Mouse (Mus musculus) limb, embryonic 14.5 days (tissue): Measurements from ENCODE around the gene Nsmce1. TPM values are rescaled to one million over a fixed set of nuclear protein-coding genes. Genes with fewer than 3 reads are reported as not detected.

Experiments
- ATAC-seq: fragments of 200-750 bp; cut with Nextera tagmentation; 2 replicates; pipeline ENCODE4 v1.8.0; 2017; ENCODE audit warnings: low read depth, moderate number of reproducible peaks, moderate TSS enrichment; ENCODE audit not compliant: low FRiP score
- DNase-seq: peaks from one replicate; pipeline ENCODE4 v3.0.0-alpha.2; 2015; ENCODE audit warnings: low spot score
- H3K27ac ChIP-seq: fragments of 300-500 bp; sonication (generic); replicated peaks from 2 replicates; pipeline ENCODE4 v1.5.1; 2014; ENCODE audit warnings: low read depth, mild to moderate bottlenecking, low read length, moderate library complexity, mixed read lengths
- H3K27me3 ChIP-seq: fragments of 300-500 bp; sonication (generic); 2 replicates; pipeline ENCODE4 v1.6.1; 2014; ENCODE audit warnings: low read length, mixed read lengths; ENCODE audit not compliant: control insufficient read depth, insufficient read depth
- H3K36me3 ChIP-seq: fragments of 300-500 bp; sonication (generic); 2 replicates; pipeline ENCODE4 v1.6.1; 2014; ENCODE audit warnings: mild to moderate bottlenecking, low read length, moderate library complexity, mixed read lengths; ENCODE audit not compliant: control insufficient read depth, insufficient read depth
- H3K4me1 ChIP-seq: fragments of 300-500 bp; sonication (generic); 2 replicates; pipeline ENCODE4 v1.6.1; 2014; ENCODE audit warnings: antibody characterized with exemption, low read length, mixed read lengths; ENCODE audit not compliant: control insufficient read depth, insufficient read depth
- H3K4me2 ChIP-seq: fragments of 300-500 bp; sonication (generic); replicated peaks from 2 replicates; pipeline ENCODE4 v1.6.1; 2014; ENCODE audit warnings: low read depth, mild to moderate bottlenecking, low read length, moderate library complexity; ENCODE audit not compliant: severe bottlenecking
- H3K4me3 ChIP-seq: fragments of 300-500 bp; sonication (generic); replicated peaks from 2 replicates; pipeline ENCODE4 v1.5.1; 2014; ENCODE audit warnings: low read length
- H3K9ac ChIP-seq: fragments of 300-500 bp; sonication (generic); 2 replicates; pipeline ENCODE4 v1.6.1; 2014; ENCODE audit warnings: mild to moderate bottlenecking, low read depth, low read length, moderate library complexity; ENCODE audit not compliant: severe bottlenecking
- H3K9me3 ChIP-seq: fragments of 300-500 bp; sonication (generic); 2 replicates; pipeline ENCODE4 v1.6.1; 2016; ENCODE audit warnings: low read length; ENCODE audit not compliant: control insufficient read depth
- POLR2A ChIP-seq: fragments of 200-500 bp; IDR thresholded peaks from 2 replicates; pipeline ENCODE4 v1.8.0; 2012; ENCODE audit warnings: inconsistent platforms, mild to moderate bottlenecking, moderate library complexity, borderline replicate concordance; ENCODE audit not compliant: insufficient read depth, insufficient read length; ENCODE audit errors: extremely low read depth
- whole genome bisulfite sequencing: fragments of 180-500 bp; shearing (Covaris S2); extraction: QIAGEN DNeasy Blood & Tissue Kit; methylation state at CpG from one replicate; pipeline ENCODE4 v1.1.7; 2014; 5-methylcytosine and 5-hydroxymethylcytosine counted together
- polyA plus RNA-seq, 2 experiments: library from polyadenylated mRNA; depleted of rRNA in 1 of 2; stranded (reverse) in 1 of 2; unstranded in 1 of 2; fragments of >200 nt; fragmentation: Nextera tagmentation in 1 of 2; extraction: Ambion mirVana in 1 of 2; gene quantifications; 2 replicates each; pipeline versions ENCODE4 v1.2.1 to v1.2.3; 2012 to 2014

The Nsmce1 gene
- polyA plus RNA-seq, 2 experiments: 67.2 to 121 TPM

GRCm38 (mm10) chr7:125474535-125474934 lies 16.9 kb downstream of the Nsmce1 start:
- DNase-seq (no peak), ATAC-seq (no peak)
- Histone ChIP-seq H3K36me3 (peaks cover 32% of the 10 kb centered on the region), H3K4me1 (peaks cover 11% of the 10 kb centered on the region), H3K4me3 (no peak overlapping the region), H3K4me2 (no peak overlapping the region), H3K9ac (no peak overlapping the region), H3K9me3 (no peaks in the 10 kb centered on the region), H3K27me3 (no peaks in the 10 kb centered on the region), H3K27ac (no peak overlapping the region)
- 64% methylated on average over 4 of the region's 4 CpGs for WGBS
- TF ChIP-seq POLR2A: no peak

DNA sequence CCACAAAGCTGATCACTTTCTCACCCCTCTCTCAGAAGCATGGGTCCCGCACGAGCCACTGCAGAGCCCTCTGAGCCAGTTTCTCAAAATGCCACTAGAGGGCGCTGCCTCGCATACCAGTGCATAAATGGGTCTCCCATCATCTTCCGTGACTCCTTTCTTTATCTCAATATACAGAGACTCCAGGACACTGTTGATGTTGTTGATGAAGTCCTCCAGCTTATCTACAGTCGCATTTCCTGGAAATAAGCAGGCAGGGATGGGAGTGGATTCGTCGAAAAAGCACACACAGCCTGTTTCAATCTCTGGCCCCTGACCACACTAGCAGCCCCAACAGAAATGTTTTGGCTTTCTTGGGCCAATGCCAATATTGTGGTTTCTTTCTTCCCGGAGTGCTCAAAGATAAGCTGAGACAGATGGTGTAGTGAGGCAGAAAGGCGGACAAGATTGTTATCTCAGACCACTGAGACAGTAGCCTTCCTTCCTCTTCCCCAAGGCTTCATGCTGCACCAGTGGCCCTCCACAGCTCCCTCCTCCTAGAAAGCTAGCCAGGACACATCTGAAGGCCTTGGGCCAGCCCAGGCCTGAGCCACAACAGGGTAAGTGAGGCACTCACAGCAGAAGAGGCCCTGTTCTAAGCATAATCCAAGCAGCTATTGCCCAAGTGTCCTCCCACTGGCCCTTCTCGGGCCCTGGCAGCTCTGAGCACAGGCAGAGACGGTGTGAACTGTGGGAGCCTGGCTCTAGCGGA lies 19.2 kb downstream of the Nsmce1 start:
- Histone ChIP-seq H3K9ac (0 out of 2 replicates have a peak overlapping the region, but pooled peaks have one; percentile 28), H3K9me3 (no peaks in the 10 kb centered on the region), H3K27me3 (no peaks in the 10 kb centered on the region), H3K4me3 (no peak overlapping the region), H3K27ac (peak overlapping the region; percentile 61), H3K4me2 (no peak overlapping the region; the same call in 1 of the 2 replicates), H3K36me3 (peaks cover 37% of the 10 kb centered on the region), H3K4me1 (peaks cover 11% of the 10 kb centered on the region)
- 29% methylated on average over 13 of the region's 13 CpGs for whole genome bisulfite sequencing
- ATAC-seq: peak; percentile 67
- DNase-seq: peak; percentile 87
- no peak for TF ChIP-seq POLR2A

GRCm38 (mm10) chr7:125470901-125471300 lies 20.5 kb downstream of the Nsmce1 start:
- ATAC-seq (no peak), DNase-seq (no peak)
- Histone ChIP-seq H3K4me2 (no peak overlapping the region), H3K27ac (no peak overlapping the region), H3K9ac (no peak overlapping the region), H3K9me3 (no peaks in the 10 kb centered on the region), H3K4me1 (peaks cover 8% of the 10 kb centered on the region), H3K27me3 (no peaks in the 10 kb centered on the region), H3K4me3 (no peak overlapping the region), H3K36me3 (peaks cover 49% of the 10 kb centered on the region)
- 92% methylated on average over 4 of the region's 4 CpGs for WGBS
- TF ChIP-seq POLR2A: no peak

DNA sequence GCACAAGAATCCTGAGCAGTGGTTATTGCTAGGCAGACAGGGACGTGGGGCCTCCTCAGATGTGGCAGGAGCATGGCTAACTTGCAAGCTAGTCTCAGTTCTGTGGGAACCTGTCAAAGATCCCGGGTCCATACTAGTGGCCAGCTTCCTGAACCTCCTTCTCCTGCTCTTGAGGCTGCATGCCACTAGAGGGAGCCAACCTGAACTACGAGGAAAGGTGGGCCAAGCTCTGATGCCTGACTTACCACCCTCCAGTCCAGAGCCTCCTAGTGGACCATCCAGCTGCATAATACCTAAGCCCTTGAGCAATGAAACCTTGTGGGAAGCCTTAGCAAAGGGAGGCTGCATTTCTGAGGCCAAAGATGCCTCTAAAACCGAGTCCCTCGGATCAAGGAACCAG lies 21.5 kb downstream of the Nsmce1 start:
- no peaks in the 10 kb centered on the region for H3K27me3 ChIP-seq
- no peak overlapping the region for H3K4me2 ChIP-seq
- peaks cover 59% of the 10 kb centered on the region for H3K36me3 ChIP-seq
- WGBS: 35% methylated on average over 5 of the region's 5 CpGs
- no peak overlapping the region for H3K9ac ChIP-seq
- no peak overlapping the region for H3K27ac ChIP-seq
- peaks cover 8% of the 10 kb centered on the region for H3K4me1 ChIP-seq
- no peaks in the 10 kb centered on the region for H3K9me3 ChIP-seq
- no peak for TF ChIP-seq POLR2A
- DNase-seq (peak; percentile 68), ATAC-seq (peak; percentile 45; the same call in 1 of the 2 replicates)
- no peak overlapping the region for H3K4me3 ChIP-seq

GRCm38 (mm10) chr7:125462200-125462599 lies 29.2 kb downstream of the Nsmce1 start:
- no peak overlapping the region for H3K9ac ChIP-seq

More at GRCm38 (mm10) chr7:125462200-125462599, 29.2 kb downstream of the Nsmce1 start:
- TF ChIP-seq POLR2A: no peak
- DNase-seq: no peak
- no peak overlapping the region for H3K27ac ChIP-seq
- H3K4me1 ChIP-seq: no peaks in the 10 kb centered on the region
- no peak overlapping the region for H3K4me2 ChIP-seq
- no peaks in the 10 kb centered on the region for H3K9me3 ChIP-seq
- WGBS: 32% methylated on average over 2 of the region's 2 CpGs
- no peak overlapping the region for H3K4me3 ChIP-seq
- no peaks in the 10 kb centered on the region for H3K27me3 ChIP-seq
- peaks cover 35% of the 10 kb centered on the region for H3K36me3 ChIP-seq
- no peak for ATAC-seq
